Mouse (Mus musculus) lung, adult 2 months (tissue): ENCODE measurements at regions not wholly inside any gene's neighbourhood (a gene's known extent, or its start where the extent isn't known, plus 50 kb on each side); places are given as distances from the start of the nearest gene placed in this dataset.

Source experiments
- DNase-seq: peaks from one replicate; pipeline ENCODE4 v3.0.0; 2022
- H3K4me1 ChIP-seq: fragments of 200-500 bp; 2 replicates; pipeline ENCODE4 v1.6.1; 2011; ENCODE audit warnings: low read length; ENCODE audit not compliant: control insufficient read depth, insufficient read depth
- H3K4me3 ChIP-seq: fragments of 200-500 bp; replicated peaks from 2 replicates; pipeline ENCODE3; 2011; ENCODE audit warnings: low read depth, mild to moderate bottlenecking, control low read depth, low read length; ENCODE audit errors: extremely low read depth
- CTCF ChIP-seq: fragments of 200-500 bp; IDR thresholded peaks from 2 replicates; pipeline ENCODE4 v1.5.1; 2011; ENCODE audit warnings: mild to moderate bottlenecking, low read length, control low read depth; ENCODE audit not compliant: insufficient read depth
- POLR2A ChIP-seq: fragments of 200-500 bp; IDR thresholded peaks from 2 replicates; pipeline ENCODE4 v1.6.1; 2011; ENCODE audit warnings: low read depth, mild to moderate bottlenecking, control low read depth, low read length, borderline replicate concordance; ENCODE audit errors: extremely low read depth
- WGBS: fragments of 180-500 bp; shearing (Covaris S2); methylation state at CpG from one replicate; pipeline ENCODE4 v1.1.7; 2018; 5-methylcytosine and 5-hydroxymethylcytosine counted together

GRCm38 (mm10) chr11:109088488-109089252, 55.5 kb downstream of the E030025P04Rik start:
- 88% methylated on average over 11 of the region's 11 CpGs for WGBS
- Histone ChIP-seq H3K4me3 (no peak overlapping the region), H3K4me1 (no peaks in the 10 kb centered on the region)
- TF ChIP-seq CTCF (no peak), POLR2A (no peak)
- DNase-seq: no peak

GRCm38 (mm10) chr11:109081957-109082356, 62.2 kb downstream of the E030025P04Rik start:
- WGBS: 92% methylated on average over 4 of the region's 4 CpGs
- no peak for TF ChIP-seq POLR2A
- no peak for TF ChIP-seq CTCF
- DNase-seq: no peak
- H3K4me1 ChIP-seq: no peaks in the 10 kb centered on the region
- no peak overlapping the region for H3K4me3 ChIP-seq

GRCm38 (mm10) chr11:109081454-109081853, 62.7 kb downstream of the E030025P04Rik start:
- no peak for DNase-seq
- TF ChIP-seq POLR2A: no peak
- no peak for TF ChIP-seq CTCF
- Histone ChIP-seq H3K4me3 (no peak overlapping the region), H3K4me1 (no peaks in the 10 kb centered on the region)
- WGBS: 65% methylated on average over 10 of the region's 10 CpGs

- 85% methylated on average over 9 of the region's 9 CpGs for WGBS
- H3K4me3 ChIP-seq: no peak overlapping the region
- TF ChIP-seq POLR2A (no peak), CTCF (no peak)
- H3K4me1 ChIP-seq: no peaks in the 10 kb centered on the region
- DNase-seq: no peak
Measured at GRCm38 (mm10) chr11:109080847-109081415, 63.2 kb downstream of the E030025P04Rik start.

GRCm38 (mm10) chr11:109079466-109079865, 64.7 kb downstream of the E030025P04Rik start:
- TF ChIP-seq CTCF: no peak
- no peak for TF ChIP-seq POLR2A
- no peak for DNase-seq
- WGBS: 55% methylated on average over 4 of the region's 4 CpGs
- Histone ChIP-seq H3K4me3 (no peak overlapping the region), H3K4me1 (no peaks in the 10 kb centered on the region)

- 79% methylated on average over 19 of the region's 19 CpGs for WGBS
- TF ChIP-seq POLR2A (no peak), CTCF (no peak)
- H3K4me3 ChIP-seq: no peak overlapping the region
- H3K4me1 ChIP-seq: no peaks in the 10 kb centered on the region
- no peak for DNase-seq
Measured at GRCm38 (mm10) chr11:109076587-109077417, 67.4 kb downstream of the E030025P04Rik start.

- 53% methylated on average over 2 of the region's 2 CpGs for WGBS
- Histone ChIP-seq H3K4me3 (no peak overlapping the region), H3K4me1 (peaks cover 12% of the 10 kb centered on the region)
- TF ChIP-seq POLR2A: no peak
- no peak for TF ChIP-seq CTCF
- DNase-seq: no peak
Measured at GRCm38 (mm10) chr11:109071340-109071739, 72.8 kb downstream of the E030025P04Rik start.

GRCm38 (mm10) chr11:109070412-109070811, 73.8 kb downstream of the E030025P04Rik start:
- TF ChIP-seq POLR2A: no peak
- no peak for TF ChIP-seq CTCF
- 38% methylated on average over 9 of the region's 9 CpGs for WGBS

GRCm38 (mm10) chr11:109069326-109069709, 74.9 kb downstream of the E030025P04Rik start:
- 52% methylated on average over 6 of the region's 6 CpGs for WGBS
- no peak for TF ChIP-seq POLR2A
- TF ChIP-seq CTCF: no peak
- DNase-seq: no peak
- H3K4me1 ChIP-seq: peaks cover 12% of the 10 kb centered on the region
- H3K4me3 ChIP-seq: no peak overlapping the region

More at GRCm38 (mm10) chr11:109070412-109070811, 73.8 kb downstream of the E030025P04Rik start:
- Histone ChIP-seq H3K4me3 (no peak overlapping the region), H3K4me1 (peaks cover 12% of the 10 kb centered on the region)
- no peak for DNase-seq
